ENCODE assay signal across 15 mouse cellular contexts in the genomic region with DNA sequence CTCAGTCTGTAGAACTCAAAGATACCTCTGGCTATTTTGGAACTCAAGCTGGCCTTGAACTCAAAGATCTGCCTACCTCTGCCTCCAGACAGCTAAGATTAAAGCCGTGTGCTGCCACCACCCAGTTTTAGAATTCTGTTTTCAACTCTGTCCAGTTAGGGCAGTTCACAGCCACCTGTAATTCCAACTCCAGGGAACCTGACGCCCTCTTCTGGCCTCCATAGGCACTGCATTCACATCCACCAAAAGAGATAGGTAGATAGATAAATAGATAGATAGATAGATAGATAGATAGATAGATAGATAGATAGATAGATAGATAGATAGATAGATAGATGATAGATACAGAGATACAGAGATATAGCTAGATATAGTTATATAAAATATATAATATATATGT. TPM values are rescaled to one million over a fixed set of nuclear protein-coding genes. Genes with fewer than 3 reads are reported as not detected.
DNase-seq lines count a peak whose midpoint lies in the region; ATAC-seq and TF ChIP-seq lines count a peak whose summit lies in the region.
"Had no signal": no experiment of that assay in that cellular context is flagged by ENCODE, and none has a peak within 500 bp of the region (broad histone marks: within the 10 kb centered on the region; RNA-seq: fewer than 3 reads in every experiment).

No protein-coding gene starts in this region.

- no peaks in the 10 kb centered on the region for H3K36me3 ChIP-seq in hindbrain, postnatal 0 days (ENCODE audit: insufficient read depth, low read length)
- H3K36me3 ChIP-seq in hindbrain, embryonic 13.5 days = no peaks in the 10 kb centered on the region
- no peaks in the 10 kb centered on the region for H3K36me3 ChIP-seq in midbrain, embryonic 10.5 days
- no peaks in the 10 kb centered on the region for H3K36me3 ChIP-seq in midbrain, embryonic 15.5 days (replicated peaks)
- H3K36me3 ChIP-seq in limb, embryonic 10.5 days = no peaks in the 10 kb centered on the region

- ATAC-seq in hindbrain, postnatal 0 days = no peak
- no peak for ATAC-seq in hindbrain, embryonic 13.5 days (ENCODE audit: low FRiP score)
- ATAC-seq in midbrain, embryonic 15.5 days (replicated peaks) = no peak

- no peaks in the 10 kb centered on the region; the same call in 1 of the 2 replicates for H3K27me3 ChIP-seq in hindbrain, postnatal 0 days (ENCODE audit: insufficient read depth, low read length)
- H3K27me3 ChIP-seq in hindbrain, embryonic 13.5 days = 0 out of 2 replicates have a peak, but pooled peaks cover 3% of the 10 kb centered on the region
- peaks cover 67% of the 10 kb centered on the region for H3K27me3 ChIP-seq in midbrain, embryonic 10.5 days (ENCODE audit: low read depth, poor library complexity, severe bottlenecking)
- H3K27me3 ChIP-seq in midbrain, embryonic 15.5 days (replicated peaks) = peaks cover 20% of the 10 kb centered on the region; the same call in 1 of the 2 replicates
- H3K27me3 ChIP-seq in limb, embryonic 10.5 days (ENCODE audit: low read depth, poor library complexity, severe bottlenecking) = peaks cover 26% of the 10 kb centered on the region

- 27% methylated on average over 2 of the region's 2 CpGs for WGBS in hindbrain, postnatal 0 days
- 30% methylated on average over 2 of the region's 2 CpGs for WGBS in hindbrain, embryonic 13.5 days
- whole genome bisulfite sequencing in midbrain, embryonic 10.5 days = 24% methylated on average over 2 of the region's 2 CpGs
- WGBS in midbrain, embryonic 15.5 days = 24% methylated on average over 2 of the region's 2 CpGs
- 24% methylated on average over 2 of the region's 2 CpGs for WGBS in limb, embryonic 10.5 days

- no peak overlapping the region for H3K27ac ChIP-seq in hindbrain, postnatal 0 days
- H3K27ac ChIP-seq in hindbrain, embryonic 13.5 days = no peak overlapping the region
- no peak overlapping the region for H3K27ac ChIP-seq in midbrain, embryonic 10.5 days (replicated peaks)
- H3K27ac ChIP-seq in midbrain, embryonic 15.5 days = no peak overlapping the region
- H3K27ac ChIP-seq in limb, embryonic 10.5 days = no peak overlapping the region

- H3K4me1 ChIP-seq in hindbrain, postnatal 0 days (ENCODE audit: insufficient read depth, low read length) = no peaks in the 10 kb centered on the region
- no peaks in the 10 kb centered on the region for H3K4me1 ChIP-seq in hindbrain, embryonic 13.5 days (replicated peaks)
- peaks cover 15% of the 10 kb centered on the region for H3K4me1 ChIP-seq in midbrain, embryonic 10.5 days
- H3K4me1 ChIP-seq in midbrain, embryonic 15.5 days = no peaks in the 10 kb centered on the region
- 0 out of 2 replicates have a peak, but pooled peaks cover 4% of the 10 kb centered on the region for H3K4me1 ChIP-seq in limb, embryonic 10.5 days

- H3K4me3 ChIP-seq in hindbrain, postnatal 0 days (ENCODE audit: low read length) = no peak overlapping the region
- H3K4me3 ChIP-seq in hindbrain, embryonic 13.5 days = no peak overlapping the region
- no peak overlapping the region for H3K4me3 ChIP-seq in midbrain, embryonic 10.5 days
- no peak overlapping the region for H3K4me3 ChIP-seq in midbrain, embryonic 15.5 days
- H3K4me3 ChIP-seq in limb, embryonic 10.5 days = no peak overlapping the region

- no peak overlapping the region for H3K9ac ChIP-seq in hindbrain, postnatal 0 days (replicated peaks; ENCODE audit: low read length)
- H3K9ac ChIP-seq in hindbrain, embryonic 13.5 days = no peak overlapping the region
- H3K9ac ChIP-seq in midbrain, embryonic 15.5 days = no peak overlapping the region

- no peaks in the 10 kb centered on the region for H3K9me3 ChIP-seq in hindbrain, postnatal 0 days (ENCODE audit: low read length)
- no peaks in the 10 kb centered on the region for H3K9me3 ChIP-seq in hindbrain, embryonic 13.5 days
- H3K9me3 ChIP-seq in midbrain, embryonic 10.5 days (replicated peaks) = no peaks in the 10 kb centered on the region
- no peaks in the 10 kb centered on the region for H3K9me3 ChIP-seq in midbrain, embryonic 15.5 days
- no peaks in the 10 kb centered on the region for H3K9me3 ChIP-seq in limb, embryonic 10.5 days (replicated peaks)

- TF ChIP-seq CTCF in hindbrain, postnatal 0 days (IDR thresholded peaks at IDR 0.05; ENCODE audit: low read depth) = peak; percentile 54

- H3K4me2 ChIP-seq in hindbrain, postnatal 0 days (ENCODE audit: low read depth, low read length) = no peak overlapping the region
- no peak overlapping the region for H3K4me2 ChIP-seq in hindbrain, embryonic 13.5 days
- no peak overlapping the region for H3K4me2 ChIP-seq in midbrain, embryonic 15.5 days

- peak; percentile 43 for DNase-seq in adrenal gland, postnatal 10 days
- no peak for DNase-seq in adrenal gland, adult 8-10 months
- DNase-seq in hindbrain, postnatal 0 days (ENCODE audit: low spot score) = no peak
- peak; percentile 41 for DNase-seq in midbrain, embryonic 10.5 days (ENCODE audit: low spot score)
- peak; percentile 57 for DNase-seq in limb, embryonic 10.5 days (ENCODE audit: low spot score)
- DNase-seq in right cerebral cortex, postnatal 25 days = no peak
- DNase-seq: cerebellum, adult 9-11 months; gastrocnemius, postnatal 14 days had no signal

RNA-seq across cellular contexts. Expression of a gene that starts 15.8 kb away (rescaled TPM):
- not detected for total RNA-seq in adrenal gland, postnatal 10 days (2021)
- total RNA-seq in adrenal gland, adult 8-10 months (2022) = 1 to 10 TPM in 2 of 4 experiments, not detected in 2; 3.0 to 3.5 TPM
- 0.04 and 0.05 TPM in 2 replicates for total RNA-seq in hindbrain, postnatal 0 days (2014; rRNA removed)
- 0.28 and 0.57 TPM in 2 replicates for polyA plus RNA-seq in hindbrain, postnatal 0 days (2015; fragmentation: Nextera tagmentation; extraction: Ambion mirVana)
- polyA plus RNA-seq in hindbrain, embryonic 13.5 days (2015; fragmentation: Nextera tagmentation; extraction: Ambion mirVana) = 0.61 TPM in 2 replicates
- 3.5 and 4.1 TPM in 2 replicates for polyA plus RNA-seq in midbrain, embryonic 10.5 days (2016; fragmentation: Nextera tagmentation; extraction: Ambion mirVana)
- 0.61 and 0.75 TPM in 2 replicates for polyA plus RNA-seq in midbrain, embryonic 15.5 days (2015; fragmentation: Nextera tagmentation; extraction: Ambion mirVana)
- not detected in 2 replicates for polyA plus RNA-seq in limb, embryonic 10.5 days (2016; fragmentation: Nextera tagmentation; extraction: Ambion mirVana)
- total RNA-seq: gastrocnemius, postnatal 14 days; megakaryocyte, adult 5-6 weeks had no signal
- polyA plus RNA-seq: heart, postnatal 0 days; kidney, embryonic 16.5 days had no signal

RNA-seq across cellular contexts. Expression of a gene that starts 36.4 kb away (rescaled TPM):
- total RNA-seq in adrenal gland, postnatal 10 days (2021) = not detected
- total RNA-seq in adrenal gland, adult 8-10 months (2022) = not detected
- total RNA-seq in hindbrain, postnatal 0 days (2014; rRNA removed) = not detected in 2 replicates
- polyA plus RNA-seq in hindbrain, postnatal 0 days (2015; fragmentation: Nextera tagmentation; extraction: Ambion mirVana) = not detected in 2 replicates
- polyA plus RNA-seq in hindbrain, embryonic 13.5 days (2015; fragmentation: Nextera tagmentation; extraction: Ambion mirVana) = not detected in 2 replicates
- not detected in 2 replicates for polyA plus RNA-seq in midbrain, embryonic 10.5 days (2016; fragmentation: Nextera tagmentation; extraction: Ambion mirVana)
- polyA plus RNA-seq in midbrain, embryonic 15.5 days (2015; fragmentation: Nextera tagmentation; extraction: Ambion mirVana) = not detected in 2 replicates
- not detected in 2 replicates for polyA plus RNA-seq in limb, embryonic 10.5 days (2016; fragmentation: Nextera tagmentation; extraction: Ambion mirVana)
- total RNA-seq: gastrocnemius, postnatal 14 days; left cerebral cortex, postnatal 36 days had no signal
- polyA plus RNA-seq: heart, postnatal 0 days; kidney, embryonic 16.5 days; neural tube, embryonic 14.5 days had no signal

RNA-seq across cellular contexts. Expression of a gene that starts 46.9 kb away (rescaled TPM):
- total RNA-seq in adrenal gland, postnatal 10 days (2021) = 10 to 100 TPM; 19.1 to 22.2 TPM
- 10 to 100 TPM; 17.6 to 23.5 (median 20.7) TPM for total RNA-seq in adrenal gland, adult 8-10 months (2022)
- total RNA-seq in hindbrain, postnatal 0 days (2014; rRNA removed) = 31.3 and 32.1 TPM in 2 replicates
- 116 and 123 TPM in 2 replicates for polyA plus RNA-seq in hindbrain, postnatal 0 days (2015; fragmentation: Nextera tagmentation; extraction: Ambion mirVana)
- polyA plus RNA-seq in hindbrain, embryonic 13.5 days (2015; fragmentation: Nextera tagmentation; extraction: Ambion mirVana) = 111 and 117 TPM in 2 replicates
- 73.5 and 81.5 TPM in 2 replicates for polyA plus RNA-seq in midbrain, embryonic 10.5 days (2016; fragmentation: Nextera tagmentation; extraction: Ambion mirVana)
- 110 and 115 TPM in 2 replicates for polyA plus RNA-seq in midbrain, embryonic 15.5 days (2015; fragmentation: Nextera tagmentation; extraction: Ambion mirVana)
- 54.4 and 57.3 TPM in 2 replicates for polyA plus RNA-seq in limb, embryonic 10.5 days (2016; fragmentation: Nextera tagmentation; extraction: Ambion mirVana)

Comparison
In these comparisons a context has a peak if more than half of its experiments do, and no peak if none do; other contexts are left out.
1. DNase-seq: peak in adrenal gland, postnatal 10 days (single experiment), midbrain, embryonic 10.5 days (single experiment) and limb, embryonic 10.5 days (single experiment); none in adrenal gland, adult 8-10 months (single experiment), hindbrain, postnatal 0 days (single experiment) and right cerebral cortex, postnatal 25 days (single experiment).